Mouse (Mus musculus): ENCODE results near the gene Col9a2.
A peak's percentile ranks its signal among the peaks of the same experiment; 100 is the strongest.
"Not testable (repeated sequence)": the region's sequence is repeated elsewhere in the genome, so short reads cannot be mapped to it uniquely, and the experiment has no call there.

The Col9a2 gene

DNA sequence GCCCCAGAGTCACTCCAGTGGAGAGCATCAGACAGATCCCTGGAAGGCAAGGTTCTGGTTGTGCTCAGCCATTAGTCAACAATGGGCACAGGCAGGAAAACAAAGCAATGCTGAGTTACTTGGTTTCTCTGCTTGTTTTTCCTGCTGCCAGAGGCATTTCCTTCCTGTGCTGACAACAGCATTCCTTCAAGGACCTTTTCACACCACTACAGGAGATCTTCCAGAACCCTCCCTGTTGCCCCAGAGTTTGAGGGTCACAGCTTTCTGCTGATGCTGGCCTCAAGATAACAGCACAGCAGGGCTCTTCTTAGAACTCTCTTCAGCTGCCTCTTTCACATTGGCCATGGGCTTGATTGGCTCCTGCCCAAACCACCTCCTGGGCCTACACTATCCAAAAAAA is 17.3 kb upstream of the Col9a2 start:
- DNase-seq (ENCODE audit: low spot score): no peak

DNA sequence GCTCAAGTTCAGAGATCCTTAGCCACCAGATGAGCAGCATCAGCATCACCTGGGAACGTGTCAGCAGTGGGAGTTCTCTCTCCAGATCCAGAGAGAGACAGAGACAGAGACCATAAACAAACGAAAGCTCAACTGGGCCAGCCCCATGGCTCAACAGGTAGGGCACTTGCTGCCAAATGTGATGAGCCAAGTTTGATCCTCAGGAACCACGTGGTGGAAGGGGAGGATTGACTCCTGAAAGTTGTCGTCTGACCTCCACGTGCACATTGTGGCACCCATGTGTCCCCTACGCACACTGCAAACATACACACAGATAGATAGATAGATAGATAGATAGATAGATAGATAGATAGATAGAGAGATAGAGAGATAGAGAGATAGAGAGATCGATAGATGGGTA is 15.7 kb upstream of the Col9a2 start:
- no peak for DNase-seq (ENCODE audit: low spot score)

DNA sequence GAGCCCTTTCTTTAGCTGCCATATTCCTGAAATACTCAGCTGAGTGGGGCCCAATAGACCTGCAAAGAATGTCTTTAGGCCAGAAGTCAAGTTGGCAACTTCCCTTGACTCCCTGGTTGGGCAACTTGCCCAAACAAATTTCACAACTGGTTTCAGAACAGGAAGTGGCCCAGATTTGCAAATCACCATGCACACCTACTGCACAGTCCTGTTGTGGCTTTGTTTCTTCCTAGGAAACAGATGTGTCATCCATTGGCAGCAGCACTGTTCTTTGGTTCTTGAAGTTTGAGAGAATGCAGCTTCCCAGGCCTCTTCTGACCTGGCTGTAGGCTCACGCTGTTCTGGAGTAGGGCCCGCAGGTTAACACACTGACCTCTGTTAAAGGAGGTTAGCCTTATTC is 15.2 kb upstream of the Col9a2 start:
- no peak for DNase-seq (ENCODE audit: low spot score)

DNA sequence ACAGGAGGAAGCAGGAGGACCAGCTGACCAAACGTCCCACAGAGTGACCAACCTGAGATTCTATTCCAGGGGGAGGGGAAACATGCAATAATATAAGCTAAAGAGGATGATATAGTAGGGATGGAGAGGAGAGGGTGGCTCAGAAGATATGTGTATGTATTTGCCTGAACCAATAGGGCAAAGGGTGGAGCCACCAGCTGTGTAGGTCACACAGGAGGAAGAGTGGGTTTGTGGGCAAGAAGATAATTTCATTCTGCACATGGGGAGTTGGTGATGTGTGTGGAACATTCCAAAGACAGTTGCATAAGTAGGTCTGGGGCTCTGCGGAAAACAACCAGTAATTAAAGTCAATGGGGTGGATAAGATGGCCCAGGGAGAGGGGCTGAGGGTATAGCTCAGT is 13.5 kb upstream of the Col9a2 start:
- DNase-seq (ENCODE audit: low spot score): no peak

DNA sequence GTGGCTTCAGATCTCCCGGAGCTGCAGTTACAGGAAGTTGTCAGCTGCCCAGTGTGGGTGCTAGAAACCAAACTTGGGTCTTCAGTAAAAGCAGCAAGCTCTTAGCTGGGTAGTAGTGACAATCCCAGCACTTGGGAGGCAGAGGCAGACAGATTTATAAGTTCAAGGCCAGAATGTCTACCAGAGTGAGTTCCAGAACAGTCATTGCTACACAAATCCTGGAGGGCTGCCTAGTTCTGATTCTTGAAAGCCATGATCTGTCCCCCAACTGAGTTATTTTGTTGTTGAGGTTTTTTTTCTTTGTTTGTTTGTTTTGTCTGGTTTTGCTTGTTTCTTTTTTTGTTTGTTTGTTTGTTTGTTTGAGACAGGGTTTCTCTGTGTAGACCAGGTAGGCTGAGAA is 11.0 kb upstream of the Col9a2 start:
- DNase-seq (ENCODE audit: low spot score): no peak

DNA sequence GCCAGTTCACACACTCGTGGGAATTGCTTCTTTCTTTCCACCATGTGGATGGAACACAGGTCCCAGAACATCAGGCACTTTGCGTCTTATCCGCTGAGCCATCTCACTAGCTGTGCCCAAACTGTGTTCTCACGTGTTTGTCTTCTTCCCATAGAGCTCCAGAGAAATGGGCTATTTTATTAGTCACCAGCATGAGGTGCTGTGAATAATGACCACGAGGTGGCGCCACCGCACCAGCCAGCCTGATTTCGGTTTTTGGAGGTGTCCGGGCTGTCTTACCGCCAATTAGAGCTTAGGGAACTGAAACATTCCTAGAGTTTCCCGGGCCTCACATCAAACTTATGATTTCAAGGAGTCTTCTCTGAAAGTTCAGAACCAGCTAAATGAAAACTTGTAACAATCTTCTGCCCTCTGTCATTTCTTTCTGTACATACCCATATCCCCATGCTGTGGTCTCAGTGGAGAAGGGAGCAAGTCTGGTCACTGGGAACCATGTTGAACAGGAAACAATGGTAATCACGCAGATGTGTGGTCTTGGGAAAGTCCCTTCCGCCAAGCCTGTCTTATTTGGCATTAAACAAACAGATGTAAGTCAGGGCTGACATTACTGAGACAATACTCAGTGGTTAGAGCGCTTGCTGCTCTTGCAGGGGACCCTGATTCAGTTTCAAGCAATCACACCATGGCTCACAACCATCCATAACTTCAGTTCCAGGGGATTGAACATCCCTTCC is 10.4 kb upstream of the Col9a2 start:
- peak; percentile 87 for DNase-seq (ENCODE audit: low spot score)

DNA sequence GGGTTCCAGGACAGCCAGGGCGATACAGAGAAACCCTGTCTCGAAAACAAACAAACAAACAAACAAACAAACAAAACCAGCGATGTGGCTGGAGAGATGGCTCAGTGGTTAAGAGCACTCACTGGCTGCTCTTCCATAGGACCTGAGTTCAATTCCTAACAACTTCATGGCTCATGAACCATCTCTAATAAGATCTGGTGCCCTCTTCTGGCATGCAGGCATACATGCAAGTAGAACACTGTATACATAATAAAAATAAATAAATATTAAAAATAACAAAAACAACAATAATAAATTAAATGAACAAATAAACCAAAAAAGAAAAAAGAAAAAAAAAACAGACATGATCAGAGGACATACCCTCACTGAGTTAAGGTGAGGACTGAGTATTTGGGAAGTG is 9.6 kb upstream of the Col9a2 start:
- no peak for DNase-seq (ENCODE audit: low spot score)

DNA sequence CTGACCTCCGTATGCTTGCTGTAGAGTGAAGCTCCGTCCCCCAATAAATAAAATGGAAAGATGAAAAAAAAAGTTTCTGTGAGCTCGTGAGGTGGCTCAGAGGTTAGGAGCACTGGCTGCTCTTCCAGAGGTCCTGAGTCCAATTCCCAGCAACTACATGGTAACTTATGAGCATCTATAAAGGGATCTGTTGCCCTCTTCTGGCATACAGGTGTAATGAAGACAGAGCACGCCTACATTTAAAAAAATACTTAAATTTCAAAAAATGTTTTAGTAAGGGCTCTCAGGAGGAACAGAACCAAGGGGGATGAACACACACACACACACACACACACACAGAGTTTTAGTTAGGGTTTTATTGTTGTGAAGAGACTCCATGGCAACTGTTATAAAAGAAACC is 7.7 kb upstream of the Col9a2 start:
- DNase-seq (ENCODE audit: low spot score): no peak

DNA sequence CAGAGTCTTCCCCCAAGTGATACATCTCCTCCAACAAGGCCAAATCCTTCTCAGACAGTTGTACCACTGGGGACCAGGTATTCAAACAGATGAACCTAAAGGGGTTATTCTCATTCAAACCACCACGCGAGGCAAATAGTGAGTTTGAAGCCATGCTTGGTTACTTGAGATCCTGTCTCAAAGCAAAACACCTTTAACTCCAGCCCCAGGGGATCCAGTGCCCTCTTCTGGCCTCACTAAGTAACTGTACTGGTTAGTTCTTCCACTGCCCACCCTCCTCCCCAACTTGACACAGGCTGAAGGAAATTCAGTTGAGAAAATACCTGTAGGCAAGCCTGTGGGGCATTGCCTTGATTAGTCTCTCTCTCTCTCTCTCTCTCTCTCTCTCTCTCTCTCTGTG is 6.2 kb upstream of the Col9a2 start:
- no peak for DNase-seq (ENCODE audit: low spot score)

DNA sequence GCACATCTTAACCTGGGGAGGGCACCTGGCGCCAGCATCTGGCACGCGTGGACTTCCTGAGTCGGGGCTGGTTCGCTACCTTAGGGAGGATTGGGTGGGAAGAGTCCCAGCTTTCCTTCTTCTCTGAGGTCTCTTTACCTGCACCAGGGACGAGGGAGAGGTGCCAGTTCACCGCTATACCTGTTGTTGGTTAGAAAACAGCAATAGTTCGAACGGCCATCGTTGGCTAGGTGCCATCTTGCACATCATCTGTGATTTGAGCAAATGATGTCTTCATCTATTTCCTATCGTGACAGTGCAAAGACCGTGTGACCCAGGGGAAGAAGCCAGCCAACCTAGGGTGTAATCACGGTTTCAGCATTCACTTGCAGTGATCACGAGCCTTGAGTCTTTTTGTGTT is 1.1 kb downstream of the Col9a2 start:
- DNase-seq (ENCODE audit: low spot score): no peak

DNA sequence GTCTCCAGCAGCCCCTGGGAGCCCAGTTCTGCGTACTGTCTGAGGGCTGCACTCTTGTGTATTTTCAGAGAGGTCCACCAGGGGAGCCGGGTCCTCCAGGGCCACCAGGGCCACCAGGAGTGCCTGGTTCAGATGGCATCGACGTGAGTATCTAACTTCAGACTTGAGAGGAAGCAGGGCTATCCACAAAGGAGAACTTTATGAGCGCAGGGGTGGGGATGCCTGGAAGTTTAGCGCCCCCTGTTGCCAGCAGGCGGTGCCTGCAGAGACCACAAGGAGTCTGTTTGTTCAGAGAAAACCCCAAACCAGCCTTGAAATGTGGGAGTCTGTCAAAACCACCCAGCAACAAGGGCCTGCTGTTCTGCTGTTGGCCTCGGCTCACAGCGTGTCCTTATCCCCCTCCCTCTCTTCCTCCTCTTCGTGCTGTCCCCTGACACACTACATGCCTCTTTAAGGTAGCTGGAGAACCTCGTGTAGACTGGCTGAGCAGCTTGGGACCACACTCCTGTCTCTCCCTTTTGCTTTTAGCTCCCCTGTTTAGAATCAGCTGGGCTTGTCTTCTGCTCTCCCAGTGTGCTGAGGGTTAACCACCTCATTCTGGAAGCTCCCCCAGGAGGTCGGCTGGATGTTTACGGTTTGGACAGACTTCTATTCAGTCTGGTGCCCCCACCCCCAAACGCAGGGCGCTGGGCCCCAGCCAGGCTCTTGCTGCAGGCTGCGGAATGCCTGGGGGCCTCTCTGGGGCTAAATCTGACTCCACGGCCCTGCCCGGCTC is 1.9 kb downstream of the Col9a2 start:
- peak; percentile 75 for DNase-seq (ENCODE audit: low spot score)

DNA sequence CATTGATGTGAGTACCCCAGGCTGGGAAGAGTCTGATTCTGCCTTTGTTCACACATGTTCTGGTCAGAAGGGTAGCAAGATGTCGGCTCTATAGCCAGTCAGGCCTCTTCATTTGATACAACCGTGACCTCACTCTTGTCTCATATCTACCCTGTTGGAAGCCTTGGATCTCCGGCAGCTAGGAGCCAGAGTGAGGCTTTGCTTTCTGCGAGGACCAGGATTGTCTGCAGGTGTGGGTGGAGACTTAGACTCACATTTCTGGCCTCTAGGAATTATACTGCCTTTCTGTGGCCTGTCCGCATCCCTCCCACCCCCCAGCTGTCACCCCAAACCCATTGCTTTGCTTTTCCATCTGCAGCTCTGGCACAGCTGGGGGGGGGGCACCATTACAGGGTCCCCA is 3.3 kb downstream of the Col9a2 start:
- DNase-seq (ENCODE audit: low spot score): no peak

DNA sequence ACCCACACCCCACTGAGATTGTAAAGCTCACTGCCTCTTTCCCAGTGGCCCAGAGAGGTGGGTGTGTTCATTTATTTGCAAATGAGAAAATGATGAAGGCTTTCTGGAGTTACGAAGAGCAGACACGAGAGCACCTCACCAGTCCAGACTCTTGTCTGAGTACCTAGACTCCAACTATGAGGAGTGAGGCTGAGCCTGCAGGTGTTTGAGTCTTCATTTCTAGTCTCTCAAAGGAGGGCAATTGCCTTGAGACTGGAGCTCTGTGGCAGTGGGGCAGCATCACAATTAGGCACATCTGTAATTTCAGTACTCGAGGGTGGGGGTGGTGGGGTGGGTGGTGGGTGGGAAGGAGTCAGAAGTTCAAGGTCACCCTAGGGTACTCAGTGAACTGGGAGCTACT is 3.8 kb downstream of the Col9a2 start:
- DNase-seq (ENCODE audit: low spot score): no peak

DNA sequence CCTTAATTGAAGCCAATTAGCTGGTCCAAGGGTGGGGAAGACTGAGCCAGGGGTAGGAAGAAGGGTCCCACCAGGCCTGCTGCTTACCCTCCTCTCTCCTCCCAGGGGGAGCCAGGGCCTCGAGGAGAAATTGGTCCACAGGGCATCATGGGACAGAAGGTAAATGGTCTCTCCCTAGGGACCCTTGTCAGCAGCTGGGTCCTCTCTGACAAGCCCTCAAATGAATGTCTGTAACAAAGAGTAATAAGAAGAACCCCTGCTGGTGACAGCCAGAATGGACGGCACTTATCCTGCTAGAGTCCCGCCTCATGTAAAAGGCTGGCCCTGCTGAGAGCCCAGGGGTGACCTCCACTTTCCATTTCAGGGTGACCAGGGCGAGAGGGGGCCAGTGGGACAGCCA is 12.7 kb downstream of the Col9a2 start:
- DNase-seq (ENCODE audit: low spot score): no peak

DNA sequence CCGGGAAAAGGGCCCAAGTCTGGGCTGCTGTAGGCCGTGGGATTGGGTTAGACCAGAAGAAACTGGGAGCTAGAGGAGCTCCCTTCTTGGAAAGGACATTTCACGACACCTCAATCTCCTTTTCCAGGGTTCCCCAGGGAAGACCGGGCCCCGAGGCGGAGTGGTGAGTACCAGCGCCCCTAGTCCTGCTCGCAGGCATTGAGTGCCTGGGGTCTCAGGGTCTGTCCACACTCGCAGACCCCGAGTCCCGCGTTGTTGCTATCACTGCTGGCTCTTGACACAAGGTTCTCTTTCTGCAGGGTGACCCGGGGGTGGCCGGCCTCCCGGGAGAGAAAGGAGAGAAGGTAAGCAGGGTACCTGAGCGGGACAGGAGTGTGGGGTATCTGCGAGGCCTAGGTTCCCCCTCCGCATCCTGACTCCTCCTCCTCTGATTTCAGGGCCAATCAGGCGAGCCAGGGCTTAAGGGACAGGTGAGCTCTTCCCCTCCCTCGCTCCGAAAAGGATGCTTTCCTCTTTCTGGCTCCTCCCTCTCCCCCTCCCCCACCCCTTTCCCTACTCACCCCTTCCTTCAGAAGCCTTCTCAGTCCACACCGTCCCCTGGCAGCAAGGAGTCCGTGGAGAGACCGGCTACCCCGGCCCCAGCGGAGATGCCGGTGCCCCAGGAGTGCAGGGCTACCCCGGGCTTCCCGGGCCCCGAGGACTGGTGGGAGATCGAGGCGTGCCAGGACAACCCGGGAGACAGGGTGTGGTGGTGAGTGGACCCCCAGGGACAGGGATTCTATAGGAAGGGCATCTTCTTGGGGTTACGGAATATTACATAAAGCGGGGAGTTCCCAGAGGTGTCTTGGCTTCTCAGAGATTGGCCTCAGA is 13.5 kb downstream of the Col9a2 start:
- DNase-seq (ENCODE audit: low spot score): no peak

DNA sequence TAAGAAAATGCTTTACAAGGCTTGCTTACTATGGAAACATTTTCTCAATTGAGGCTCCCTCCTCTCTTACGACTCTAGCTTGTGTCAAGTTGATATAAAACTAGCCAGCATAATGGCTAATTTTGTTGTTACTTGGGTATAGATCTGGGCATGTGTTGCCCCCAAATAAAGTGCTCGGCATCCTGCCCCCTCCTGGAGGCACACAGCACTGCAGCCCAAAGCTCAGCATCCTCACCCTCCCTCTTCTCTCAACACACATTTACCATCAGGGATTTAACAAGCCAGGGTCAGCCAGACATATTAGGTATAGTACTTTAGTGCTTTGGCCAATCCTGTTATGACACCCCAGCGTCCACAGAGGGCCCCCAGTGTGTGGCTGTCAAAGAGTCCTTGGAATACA is 17.2 kb downstream of the Col9a2 start:
- DNase-seq (ENCODE audit: low spot score): no peak

DNA sequence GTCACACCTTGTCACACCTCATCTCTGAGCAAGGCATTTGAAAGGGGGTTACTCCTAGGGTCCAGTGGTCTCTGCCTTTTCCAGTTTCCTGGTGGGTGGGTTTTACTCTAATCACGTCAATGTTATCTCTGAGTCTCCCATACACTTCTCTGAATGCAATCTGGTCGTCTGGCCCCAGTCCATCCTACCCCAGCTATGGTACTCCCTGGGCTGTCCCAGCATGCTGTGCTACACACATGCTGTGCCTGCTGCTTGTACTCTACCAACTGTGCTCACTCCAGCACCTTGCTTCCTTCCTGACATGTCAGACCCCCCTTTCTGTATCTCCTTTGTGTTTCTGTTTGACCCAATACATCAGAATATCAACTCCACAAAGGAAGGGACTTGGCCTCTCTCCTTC is 17.8 kb downstream of the Col9a2 start:
- DNase-seq (ENCODE audit: low spot score): no peak

DNA sequence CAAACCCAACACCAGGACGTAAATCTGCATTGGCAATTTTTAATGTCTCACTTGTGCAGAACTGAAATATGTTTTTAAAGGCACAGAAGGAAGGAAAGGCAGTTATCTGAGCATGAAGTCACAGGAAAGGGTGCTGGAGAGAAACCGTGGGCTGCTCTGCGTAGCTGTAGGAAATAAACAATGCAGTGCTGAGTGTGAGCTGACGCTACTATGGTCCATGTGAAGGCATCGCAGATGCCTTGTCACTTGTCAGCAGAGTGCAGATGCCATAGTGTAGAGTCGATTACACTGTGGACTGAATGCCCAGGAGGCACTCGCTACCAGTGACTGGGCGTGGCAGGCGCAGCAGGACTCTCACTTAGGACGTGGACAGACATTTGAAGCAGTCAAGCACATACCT is 20.0 kb downstream of the Col9a2 start:
- DNase-seq (ENCODE audit: low spot score): not testable (repeated sequence)

DNA sequence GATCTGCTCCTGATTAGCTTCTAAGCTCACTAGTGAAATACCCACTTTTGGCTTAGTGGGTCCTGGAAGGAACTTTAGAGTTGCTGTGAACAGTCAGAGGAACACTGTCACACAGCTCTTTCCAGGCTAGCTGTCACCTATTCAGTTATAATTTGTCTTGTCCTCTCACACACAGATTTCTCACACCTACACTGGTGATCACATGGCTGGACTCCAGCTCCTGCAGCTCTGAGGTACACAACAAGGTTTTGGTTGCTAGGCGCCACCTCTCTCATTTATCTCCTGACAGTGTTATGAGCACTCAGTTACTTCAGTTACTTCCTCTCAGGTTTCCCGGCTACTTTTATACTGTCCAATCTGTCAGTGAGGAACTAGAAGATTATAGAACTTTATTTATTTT is 26.2 kb downstream of the Col9a2 start:
- no peak for DNase-seq (ENCODE audit: low spot score)

DNA sequence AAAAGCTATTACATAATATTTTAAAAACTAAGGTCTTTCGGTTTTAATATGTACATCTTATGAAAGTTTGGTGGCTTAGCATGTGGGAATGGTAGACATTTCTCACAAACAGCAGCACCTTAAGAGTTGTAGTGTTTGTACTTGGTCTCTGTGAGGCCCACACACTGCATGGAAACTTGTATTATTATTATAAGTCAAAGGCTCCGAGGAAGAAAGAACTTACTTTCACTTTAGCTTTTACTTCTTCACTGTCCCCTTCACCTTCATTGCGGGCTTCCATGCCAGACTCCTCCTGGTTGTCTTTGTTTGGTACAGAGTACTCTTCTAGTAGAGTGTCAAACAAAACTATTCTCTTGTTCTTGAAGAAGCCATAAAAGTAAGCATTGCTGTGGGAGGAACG is 35.1 kb downstream of the Col9a2 start:
- DNase-seq (ENCODE audit: low spot score): no peak

DNA sequence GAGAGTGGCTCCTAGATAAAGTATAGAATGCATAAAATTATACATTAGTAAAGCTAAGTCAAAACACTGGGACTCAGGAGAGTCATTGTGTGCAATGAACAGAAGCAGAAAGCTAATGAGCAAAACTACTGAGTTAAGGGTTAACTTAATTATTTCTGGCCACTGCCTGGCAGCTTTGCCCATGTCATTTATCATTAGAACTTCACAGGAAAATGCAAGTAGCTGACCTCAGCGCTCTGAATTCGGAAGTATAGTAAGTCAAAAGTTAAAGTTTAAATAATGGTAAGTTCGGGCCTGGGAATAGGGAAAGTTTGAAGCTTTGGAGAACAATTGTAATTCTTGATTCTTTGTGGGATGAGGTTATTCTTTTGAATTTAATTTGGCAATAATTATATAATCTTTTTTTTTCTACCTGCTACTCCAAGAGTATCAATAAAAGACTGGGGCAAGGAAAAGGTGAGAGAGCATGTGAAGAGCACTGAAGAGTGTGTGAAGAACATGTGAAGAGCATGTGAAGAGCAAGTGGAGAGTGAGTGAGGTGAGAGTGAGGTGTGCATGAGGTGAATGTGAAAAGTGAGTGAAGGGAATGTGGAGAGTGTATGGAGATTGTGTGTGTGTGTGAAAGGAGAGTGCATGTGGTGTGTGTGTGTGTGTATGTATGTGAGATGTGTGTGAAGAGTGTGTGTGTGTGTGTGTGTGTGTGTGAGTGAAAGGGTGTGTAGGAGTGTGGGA is 38.9 kb downstream of the Col9a2 start:
- no peak for DNase-seq (ENCODE audit: low spot score)

DNA sequence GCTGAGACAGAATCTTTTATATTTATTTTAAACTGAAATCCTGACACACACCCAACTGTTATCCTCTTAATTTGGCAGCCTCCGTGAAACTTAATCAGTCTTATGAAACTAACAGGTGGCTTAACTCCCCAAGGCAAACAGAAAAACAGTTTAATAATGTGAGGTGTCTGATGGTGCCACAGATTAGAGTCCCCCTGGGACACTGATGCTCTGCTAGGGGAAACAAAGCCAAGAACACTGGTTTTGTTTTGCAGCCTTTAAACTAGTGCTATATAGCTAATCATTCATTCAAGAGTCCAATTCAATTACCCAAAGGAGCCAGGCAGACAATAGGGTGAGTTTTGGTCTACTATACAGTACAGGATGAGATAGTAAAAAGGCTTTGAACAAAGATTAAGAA is 41.2 kb downstream of the Col9a2 start:
- no peak for DNase-seq (ENCODE audit: low spot score)

Data from embryo, embryonic 10 days (tissue).